Mouse (Mus musculus) splenic B cell, adult 2 months (primary cell): ENCODE data around the gene Cd109.

ENCODE experiments used
- DNase-seq: peaks from one replicate; pipeline ENCODE4 v3.0.0-alpha.2; 2011; ENCODE audit warnings: low read depth, low spot score
- H3K27me3 ChIP-seq: 2 replicates; pipeline ENCODE4 v1.6.1; 2012; ENCODE audit warnings: mild to moderate bottlenecking, low read length, moderate library complexity, mixed read lengths; ENCODE audit not compliant: control insufficient read depth, poor library complexity, insufficient read depth, severe bottlenecking
- H3K36me3 ChIP-seq: 2 replicates; pipeline ENCODE4 v1.6.1; 2012; ENCODE audit warnings: mild to moderate bottlenecking, low read length, moderate library complexity, mixed read lengths; ENCODE audit not compliant: control insufficient read depth, poor library complexity, insufficient read depth, severe bottlenecking

Cd109 gene

DNA sequence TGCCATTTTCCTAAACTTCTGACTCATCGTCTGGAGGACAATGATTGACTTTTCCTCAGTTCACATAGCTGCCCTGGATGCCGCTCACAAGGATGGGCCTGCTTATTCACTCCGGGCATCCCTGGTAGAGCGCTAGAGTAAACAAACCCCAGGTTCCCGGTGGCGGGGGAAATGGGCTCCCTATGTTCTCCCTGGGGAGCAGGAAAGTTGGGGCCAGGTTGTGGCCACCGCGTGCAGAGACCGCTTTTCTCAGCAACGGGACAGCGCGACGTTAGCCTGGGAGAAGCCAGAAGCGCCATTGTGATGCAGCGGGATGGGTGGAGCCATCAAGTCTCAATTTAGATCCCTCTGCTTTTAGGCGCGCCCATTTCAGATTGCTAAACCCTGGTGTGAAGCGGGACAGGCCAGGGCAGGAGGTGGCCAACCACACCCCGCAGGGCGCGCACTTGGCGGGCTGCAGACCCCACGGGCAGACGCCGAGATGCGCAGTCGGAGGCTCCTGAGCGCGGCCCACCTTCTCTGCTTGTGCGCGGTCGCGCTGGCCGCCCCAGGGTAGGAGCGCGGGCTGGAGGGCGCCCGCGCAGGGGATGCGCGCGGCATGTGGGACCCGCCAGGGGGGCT, at the start of gene Cd109:
Gene Cd109 (plus strand): TSS at position 146 of the 621 bp plus-strand sequence.
- no peak for DNase-seq
- no peaks in the 10 kb centered on the region for H3K36me3 ChIP-seq
- peaks cover 2% of the 10 kb centered on the region; the same call in 1 of the 2 replicates for H3K27me3 ChIP-seq

DNA sequence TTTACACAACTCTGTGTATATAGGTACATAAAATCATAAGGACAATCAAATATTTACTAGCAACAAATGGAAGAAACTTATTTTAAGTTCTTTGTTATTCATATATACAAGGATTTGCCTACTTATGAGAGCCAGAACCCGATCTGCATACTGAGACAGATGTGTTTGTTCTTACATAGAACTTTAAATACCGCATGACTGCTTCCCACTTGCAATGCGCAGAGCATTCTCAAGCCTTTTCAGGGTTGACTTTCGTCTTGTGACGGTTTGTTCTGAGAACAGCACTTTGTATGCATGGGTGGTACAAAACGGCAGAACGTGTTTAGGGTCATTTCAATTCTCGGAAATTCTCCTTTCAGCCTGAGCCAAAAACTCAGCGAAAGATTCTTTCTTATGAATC, 45.4 kb upstream of the Cd109 start:
- no peaks in the 10 kb centered on the region for H3K27me3 ChIP-seq
- no peaks in the 10 kb centered on the region; the same call in 1 of the 2 replicates for H3K36me3 ChIP-seq
- no peak for DNase-seq

DNA sequence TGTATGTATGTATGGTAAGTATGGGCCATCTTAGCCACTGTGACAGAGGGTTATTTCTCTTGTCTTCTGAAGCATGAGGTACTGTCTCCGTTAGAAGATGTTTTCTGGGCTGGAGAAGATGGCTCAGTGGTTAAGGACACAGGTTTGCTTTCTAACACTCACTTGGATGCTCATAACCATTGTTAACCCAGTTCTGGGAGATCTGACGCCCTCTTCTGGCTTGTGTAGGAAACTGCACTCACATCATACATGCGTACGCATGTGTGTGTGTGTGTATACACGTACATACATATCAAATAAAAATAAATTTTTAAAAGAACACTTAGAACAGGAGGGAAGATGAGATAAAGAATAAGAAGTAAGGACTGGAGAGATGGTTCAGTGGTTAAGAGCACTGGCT, 38.9 kb upstream of the Cd109 start:
- Histone ChIP-seq H3K27me3 (no peaks in the 10 kb centered on the region), H3K36me3 (no peaks in the 10 kb centered on the region; the same call in 1 of the 2 replicates)
- DNase-seq: no peak

DNA sequence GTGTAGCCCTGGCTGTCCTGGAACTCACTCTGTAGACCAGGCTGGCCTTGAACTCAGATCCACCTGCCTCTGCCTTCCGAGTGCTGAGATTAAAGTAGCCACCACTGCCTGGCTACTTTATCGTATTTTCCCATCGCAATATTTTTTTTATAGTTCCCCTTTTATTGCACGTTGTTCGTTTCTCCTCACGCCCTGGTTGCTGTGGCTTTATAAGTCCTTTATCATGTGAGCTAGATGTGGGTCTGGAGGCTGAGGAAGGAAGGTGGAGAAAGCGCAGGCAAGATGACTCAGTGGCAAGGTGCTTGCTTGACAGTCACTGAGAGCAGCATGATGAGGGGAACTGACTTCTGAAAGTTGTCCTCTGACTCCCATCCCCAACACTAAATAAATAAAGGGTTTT, 36.5 kb upstream of the Cd109 start:
- Histone ChIP-seq H3K36me3 (no peaks in the 10 kb centered on the region; the same call in 1 of the 2 replicates), H3K27me3 (no peaks in the 10 kb centered on the region)
- DNase-seq: no peak

DNA sequence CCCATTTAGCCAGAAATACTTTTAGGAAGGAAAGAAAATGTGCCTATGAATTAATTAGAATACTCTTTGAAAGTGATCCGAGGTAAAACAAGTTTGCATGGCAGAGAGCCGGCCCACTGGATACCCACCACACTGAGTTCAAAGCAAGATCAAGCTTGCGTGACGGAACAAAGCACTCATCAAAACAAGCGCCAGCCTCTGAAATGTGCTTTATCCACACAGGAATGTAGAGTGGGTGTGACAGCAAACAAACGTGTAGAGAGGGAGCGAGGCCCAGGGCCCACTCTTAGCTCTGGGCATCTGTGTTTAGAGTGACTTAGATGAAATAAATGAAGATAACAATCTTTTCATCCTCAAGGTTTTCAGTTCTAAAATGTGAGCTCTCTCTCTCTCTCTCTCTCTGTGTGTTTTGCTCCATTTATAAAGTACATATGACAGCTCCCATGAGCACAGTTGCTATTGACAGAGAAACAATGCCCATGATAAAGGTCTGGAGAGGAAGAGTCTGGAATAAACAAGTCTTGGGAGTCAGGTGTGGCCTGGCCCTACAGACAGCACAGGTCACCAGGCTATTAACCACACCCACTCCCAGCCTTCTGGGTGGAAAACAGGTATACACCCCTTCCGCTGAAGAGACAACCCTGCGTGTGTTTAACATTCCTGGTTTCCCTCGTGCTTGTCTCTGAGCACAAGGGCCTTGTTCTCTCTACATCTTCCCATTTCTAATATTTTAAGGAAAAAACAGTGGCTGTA, 35.5 kb upstream of the Cd109 start:
- no peak for DNase-seq
- H3K27me3 ChIP-seq: no peaks in the 10 kb centered on the region

DNA sequence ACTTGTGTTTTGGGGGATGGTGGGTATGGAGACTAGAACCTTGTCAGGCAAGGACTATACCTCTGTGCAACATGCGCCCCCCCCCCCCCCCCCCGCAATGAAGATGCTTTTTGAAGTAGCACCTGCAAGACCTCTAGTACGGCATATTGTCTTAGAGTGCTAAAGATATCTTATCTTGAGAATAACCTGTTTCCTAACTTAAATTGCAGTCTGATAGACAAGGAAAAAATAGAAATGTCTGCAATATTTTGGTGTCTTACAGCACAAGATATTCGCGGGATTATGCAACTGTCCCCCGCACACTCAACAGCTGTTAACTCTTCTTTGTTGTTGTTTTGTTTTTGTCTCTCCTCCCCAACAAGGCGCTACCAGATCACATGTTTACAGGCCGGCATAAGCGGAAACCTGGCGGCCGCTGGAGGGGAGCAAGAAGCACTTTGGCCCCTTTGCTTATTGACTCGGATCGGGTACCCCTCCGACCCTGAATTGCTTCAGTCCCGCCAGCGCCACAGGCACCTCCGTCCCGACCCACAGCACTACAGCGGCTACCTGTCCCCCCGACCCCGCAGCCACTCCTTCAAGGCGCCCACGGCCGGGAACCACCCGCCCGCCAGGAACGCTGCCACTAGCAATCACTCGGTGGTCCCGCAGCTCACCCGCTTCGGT, 28.0 kb upstream of the Cd109 start:
- peak; percentile 49 for DNase-seq

More for the DNA sequence above, 35.5 kb upstream of the Cd109 start:
- H3K36me3 ChIP-seq: no peaks in the 10 kb centered on the region; the same call in 1 of the 2 replicates

DNA sequence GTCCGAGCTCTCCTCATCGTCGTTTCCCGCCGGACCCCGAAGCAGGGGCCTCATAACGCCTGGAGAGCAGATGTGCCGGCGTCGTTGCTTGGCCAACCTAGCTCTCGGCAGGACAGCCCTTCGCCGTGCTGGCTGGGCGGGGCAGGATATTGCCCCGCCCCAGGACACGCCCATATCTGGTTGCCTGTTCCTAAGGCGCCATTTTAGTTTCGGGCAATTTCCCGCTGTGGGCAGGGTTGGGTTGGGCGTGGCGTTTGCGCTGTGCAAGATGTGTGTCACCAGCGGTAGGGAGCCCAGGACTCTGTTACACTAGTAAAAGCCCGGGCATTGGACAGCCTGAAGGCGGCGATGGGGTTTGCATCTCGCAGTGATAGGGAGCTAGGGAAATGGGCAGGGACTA, 27.4 kb upstream of the Cd109 start, which contains the start of gene Slc17a5:
Gene Slc17a5 (minus strand): TSS at position 128 of the 400 bp plus-strand sequence.
- H3K36me3 ChIP-seq: no peaks in the 10 kb centered on the region
- DNase-seq: peak; percentile 97
- H3K27me3 ChIP-seq: no peaks in the 10 kb centered on the region

More for the DNA sequence above, 28.0 kb upstream of the Cd109 start:
- H3K27me3 ChIP-seq: no peaks in the 10 kb centered on the region
- H3K36me3 ChIP-seq: no peaks in the 10 kb centered on the region

DNA sequence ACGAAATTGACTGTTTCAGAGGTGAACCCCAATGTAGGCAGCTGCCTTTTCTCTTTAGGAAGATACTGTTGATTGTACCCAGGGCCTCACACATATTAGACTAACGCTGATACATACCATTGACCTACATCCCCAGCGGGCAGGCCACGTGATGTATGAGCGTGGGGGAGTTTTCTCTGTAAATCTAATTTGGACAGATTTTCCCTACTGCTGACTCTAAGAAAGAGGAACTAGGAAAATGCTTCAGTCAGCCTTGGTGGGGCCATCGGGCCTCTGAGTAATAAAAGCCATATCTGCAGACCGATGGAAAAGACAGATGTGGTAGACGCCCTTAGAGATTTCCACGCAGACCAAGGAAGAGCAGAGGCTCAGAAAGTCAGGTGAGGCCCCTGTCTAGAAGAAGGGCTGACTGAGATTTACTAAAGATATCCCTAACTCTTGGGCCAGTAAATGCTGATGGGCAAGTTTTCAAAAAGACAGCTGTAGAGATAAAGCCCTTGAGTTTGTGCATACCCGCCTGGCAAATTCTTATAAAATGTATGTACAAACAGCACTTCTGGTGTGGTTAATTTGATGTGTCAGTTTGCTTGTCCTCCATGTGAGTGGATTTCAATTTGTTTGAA, 26.8 kb upstream of the Cd109 start:
- H3K27me3 ChIP-seq: no peaks in the 10 kb centered on the region
- peak; percentile 80 for DNase-seq
- no peaks in the 10 kb centered on the region for H3K36me3 ChIP-seq

DNA sequence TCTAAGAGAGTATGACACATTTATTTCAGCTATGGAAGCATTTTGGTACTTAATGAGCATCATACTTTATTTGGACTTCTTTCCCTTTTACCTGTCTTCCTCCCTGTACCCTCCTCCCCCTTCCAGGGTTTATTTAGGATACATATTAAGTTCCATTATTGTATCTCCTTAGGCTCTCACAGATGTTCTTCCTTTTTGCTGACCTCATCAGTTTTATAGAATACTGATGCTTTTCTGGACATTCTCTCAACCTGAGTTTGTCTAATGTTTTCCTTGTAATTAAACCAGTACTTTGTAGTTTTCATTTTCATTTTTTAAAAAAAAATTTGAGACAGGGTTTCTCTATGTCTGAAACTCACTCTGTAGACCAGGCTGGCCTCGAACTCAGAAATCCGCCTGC, 24.9 kb upstream of the Cd109 start:
- H3K36me3 ChIP-seq: no peaks in the 10 kb centered on the region
- DNase-seq: no peak
- H3K27me3 ChIP-seq: no peaks in the 10 kb centered on the region

DNA sequence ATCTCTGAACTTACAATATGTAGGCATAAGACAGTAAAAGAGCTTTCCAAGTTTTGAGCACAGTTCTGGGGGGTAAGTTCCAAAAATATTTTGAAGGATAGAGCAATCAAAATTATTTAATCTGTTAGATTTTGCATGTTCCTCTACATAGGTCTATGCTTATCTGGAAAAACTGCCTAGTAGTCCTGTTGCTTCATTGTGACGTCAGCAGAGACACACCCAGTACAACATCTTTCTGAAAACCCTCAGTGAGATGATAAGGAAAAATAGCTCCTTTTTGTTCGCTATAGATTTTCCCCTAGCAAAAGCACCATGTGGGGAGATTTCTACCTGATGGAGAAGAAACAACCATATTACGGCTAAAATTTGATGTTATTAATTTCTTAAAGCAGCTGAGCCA, 20.1 kb upstream of the Cd109 start:
- Histone ChIP-seq H3K36me3 (no peaks in the 10 kb centered on the region), H3K27me3 (no peaks in the 10 kb centered on the region)
- DNase-seq: no peak

DNA sequence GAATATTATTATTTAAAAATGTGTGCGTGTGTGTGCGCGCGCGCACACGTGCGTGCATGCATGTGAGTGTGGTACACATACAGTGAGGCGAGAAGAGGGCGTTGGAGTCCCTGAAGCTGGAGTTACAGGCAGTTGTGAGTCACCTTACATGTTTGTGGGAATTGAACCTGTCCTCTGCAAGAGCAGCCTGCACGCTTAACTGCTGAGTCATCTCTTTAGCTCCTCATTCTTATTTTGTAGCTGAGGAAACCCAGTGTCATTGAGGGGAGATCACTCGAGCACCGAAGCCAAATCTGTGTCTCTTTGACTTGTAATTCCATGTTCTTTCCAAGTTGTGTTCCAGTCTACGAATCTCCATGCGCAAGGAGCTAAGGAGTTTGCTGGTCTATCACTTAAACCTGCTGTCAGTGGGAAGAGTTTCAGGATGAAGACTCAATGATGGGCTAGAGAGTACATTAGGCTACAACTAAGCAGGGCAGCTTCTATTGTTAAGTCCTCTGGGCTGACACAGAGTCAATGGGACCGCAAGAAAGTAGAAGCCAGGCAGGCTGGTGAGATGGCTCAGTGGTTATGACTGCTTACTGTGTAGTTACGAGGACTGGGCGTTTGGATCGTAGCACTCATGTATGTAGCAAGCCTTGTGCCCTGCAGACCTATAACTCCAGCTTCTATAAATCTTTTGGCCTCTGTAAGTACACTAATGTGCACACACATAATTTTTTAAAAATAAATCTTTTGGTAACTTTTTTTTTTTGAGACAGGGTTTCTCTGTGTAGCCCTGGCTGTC, 19.4 kb upstream of the Cd109 start:
- no peak for DNase-seq
- Histone ChIP-seq H3K27me3 (no peaks in the 10 kb centered on the region), H3K36me3 (no peaks in the 10 kb centered on the region)

DNA sequence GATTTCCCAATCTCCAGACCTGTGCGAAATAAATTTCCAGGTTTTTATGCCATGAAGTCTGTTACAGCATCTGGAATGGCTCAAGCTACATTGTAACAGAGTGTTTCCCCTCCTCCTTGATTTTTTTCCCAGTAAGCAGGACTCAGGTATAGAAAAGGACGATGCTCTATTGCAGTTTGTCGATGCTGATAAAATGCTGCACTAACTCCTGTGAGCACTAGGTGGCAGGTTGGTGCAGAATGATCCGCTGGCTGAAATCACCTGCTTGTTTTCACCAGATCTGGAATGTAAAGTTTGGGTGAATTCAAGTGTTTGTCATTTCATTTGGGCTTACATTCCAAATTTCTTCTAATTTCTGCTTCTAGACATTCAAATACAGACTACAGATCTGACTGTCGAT, 18.5 kb upstream of the Cd109 start:
- Histone ChIP-seq H3K36me3 (no peaks in the 10 kb centered on the region), H3K27me3 (no peaks in the 10 kb centered on the region)
- peak; percentile 67 for DNase-seq

DNA sequence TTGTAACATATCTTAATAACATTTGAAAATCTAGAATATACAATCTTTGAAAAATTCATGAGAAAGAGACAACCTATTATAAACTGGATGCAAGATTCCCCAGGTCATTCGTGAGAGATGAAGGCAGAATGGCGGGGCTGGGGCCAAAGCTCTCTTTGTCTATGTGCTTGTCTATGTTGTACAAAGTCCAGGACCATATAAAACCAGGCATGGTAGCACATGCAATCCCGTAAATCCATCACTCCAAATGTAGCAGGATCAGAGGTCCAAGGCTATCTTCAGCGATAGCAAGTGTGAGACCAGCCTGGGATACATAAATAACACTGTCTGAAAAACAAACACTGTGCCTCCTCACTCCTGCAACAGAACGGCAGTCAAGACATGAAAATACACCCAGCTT, 15.4 kb upstream of the Cd109 start:
- no peak for DNase-seq
- Histone ChIP-seq H3K36me3 (no peaks in the 10 kb centered on the region), H3K27me3 (no peaks in the 10 kb centered on the region)

DNA sequence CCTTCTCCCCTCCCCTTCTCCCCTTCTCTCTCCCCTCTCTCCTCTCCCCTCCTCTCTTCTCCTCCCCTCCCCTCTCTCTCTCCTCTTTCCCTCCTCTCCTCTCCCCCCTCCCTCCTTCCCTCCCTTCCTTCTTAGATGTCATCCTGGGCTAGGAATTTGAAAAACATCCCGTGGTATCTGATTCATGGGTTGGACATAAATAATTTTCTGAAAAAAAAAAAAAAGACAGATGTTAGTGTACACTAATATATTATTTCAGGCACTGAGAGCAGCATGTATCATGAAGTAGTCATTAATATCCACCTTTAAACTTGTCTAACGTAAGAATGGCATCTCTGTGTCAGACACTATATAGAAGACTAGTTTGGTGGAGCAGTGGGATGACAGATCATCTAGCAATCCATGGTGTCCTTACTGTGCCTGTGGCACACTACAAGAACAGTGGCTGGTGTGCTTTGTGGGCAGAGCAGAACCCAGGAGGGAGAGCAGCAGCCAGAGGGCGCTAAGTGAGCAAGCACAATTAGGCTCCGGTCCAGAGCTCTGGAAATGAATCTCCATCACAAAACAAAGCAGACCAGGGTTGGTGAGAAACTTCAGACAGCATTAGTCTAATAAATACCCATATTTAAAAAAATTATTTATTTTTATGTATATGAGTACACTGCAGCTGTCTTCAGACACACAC, 14.2 kb upstream of the Cd109 start:
- H3K27me3 ChIP-seq: no peaks in the 10 kb centered on the region
- H3K36me3 ChIP-seq: no peaks in the 10 kb centered on the region
- peak; percentile 15 for DNase-seq
